Mouse (Mus musculus) olfactory bulb, adult 2 months (tissue): ENCODE measurements around the gene Gm11172. TPM values are rescaled to one million over a fixed set of nuclear protein-coding genes. Genes with fewer than 3 reads are reported as not detected.

Source experiments
- H3K27ac ChIP-seq: fragments of 200-500 bp; 2 replicates; pipeline ENCODE4 v1.5.1; 2012; ENCODE audit warnings: low read depth, low read length; ENCODE audit not compliant: insufficient read depth
- H3K4me1 ChIP-seq: fragments of 200-500 bp; 2 replicates; pipeline ENCODE4 v1.6.1; 2012; ENCODE audit warnings: low read length; ENCODE audit not compliant: control insufficient read depth, insufficient read depth
- H3K4me3 ChIP-seq: fragments of 200-500 bp; 2 replicates; pipeline ENCODE4 v1.5.1; 2012; ENCODE audit warnings: mild to moderate bottlenecking, low read depth, low read length, moderate library complexity; ENCODE audit not compliant: insufficient read depth
- CTCF ChIP-seq: fragments of 200-500 bp; IDR thresholded peaks from 2 replicates; pipeline ENCODE4 v1.5.1; 2012; ENCODE audit warnings: low read depth, mild to moderate bottlenecking, low read length, moderate library complexity; ENCODE audit not compliant: insufficient read depth
- POLR2A ChIP-seq: fragments of 200-500 bp; IDR thresholded peaks from 2 replicates; pipeline ENCODE4 v1.6.1; 2012; ENCODE audit warnings: mild to moderate bottlenecking, low read depth, low read length, moderate library complexity; ENCODE audit not compliant: insufficient read depth
- WGBS: fragments of 180-500 bp; shearing (Covaris S2); methylation state at CpG from one replicate; pipeline ENCODE4 v1.1.7; 2018; 5-methylcytosine and 5-hydroxymethylcytosine counted together
- polyA plus RNA-seq: library from polyadenylated mRNA; stranded (reverse); fragments of >200 nt; gene quantifications from 2 replicates; pipeline ENCODE4 v1.2.4, GENCODE M21; 2012; ENCODE audit warnings: low replicate concordance; ENCODE audit not compliant: missing spikeins, insufficient read depth, insufficient read length

Gene Gm11172
- polyA plus RNA-seq, 1 experiment: not detected

DNA sequence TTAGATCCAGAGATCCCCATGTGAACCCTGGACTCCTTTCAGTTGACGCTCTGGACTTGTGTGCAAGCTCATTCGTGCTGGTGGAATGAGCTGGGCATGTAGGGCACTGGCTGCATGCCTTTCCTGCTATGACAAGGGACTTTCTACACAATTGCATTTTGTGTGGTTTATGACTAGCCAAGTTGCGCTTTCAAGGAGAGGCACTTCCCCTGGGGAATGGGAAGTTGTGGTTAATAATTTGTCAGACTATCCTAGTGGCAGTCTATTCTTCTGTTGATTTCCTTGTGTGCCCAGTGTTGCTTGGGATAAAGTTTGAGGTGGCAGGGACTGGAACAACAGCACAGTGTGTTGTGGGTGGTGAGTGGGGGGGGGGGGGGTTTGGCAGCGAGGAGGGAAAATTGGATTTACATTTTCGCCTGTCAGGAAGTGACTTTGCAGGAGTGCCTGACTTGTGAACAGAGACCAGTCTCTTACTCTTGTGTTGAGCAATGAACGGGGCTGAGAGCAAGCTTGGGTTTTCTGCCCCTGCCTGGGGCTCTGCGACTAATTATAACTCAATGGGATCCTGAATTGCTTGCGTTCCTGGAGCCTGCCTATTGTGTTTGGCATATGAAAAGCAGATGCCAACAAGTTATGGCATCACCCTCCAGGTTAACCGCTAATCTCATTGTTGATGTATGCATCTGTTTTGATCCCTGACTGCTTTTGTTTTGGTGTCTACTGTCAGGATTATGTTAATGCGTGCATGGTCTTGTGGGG lies 26.0 kb downstream of the Gm11172 start:
- peaks cover 11% of the 10 kb centered on the region for H3K4me1 ChIP-seq
- no peak overlapping the region for H3K4me3 ChIP-seq
- TF ChIP-seq CTCF: no peak
- no peak for TF ChIP-seq POLR2A
- WGBS: 57% methylated on average over 10 of the region's 10 CpGs
- H3K27ac ChIP-seq: no peak overlapping the region

DNA sequence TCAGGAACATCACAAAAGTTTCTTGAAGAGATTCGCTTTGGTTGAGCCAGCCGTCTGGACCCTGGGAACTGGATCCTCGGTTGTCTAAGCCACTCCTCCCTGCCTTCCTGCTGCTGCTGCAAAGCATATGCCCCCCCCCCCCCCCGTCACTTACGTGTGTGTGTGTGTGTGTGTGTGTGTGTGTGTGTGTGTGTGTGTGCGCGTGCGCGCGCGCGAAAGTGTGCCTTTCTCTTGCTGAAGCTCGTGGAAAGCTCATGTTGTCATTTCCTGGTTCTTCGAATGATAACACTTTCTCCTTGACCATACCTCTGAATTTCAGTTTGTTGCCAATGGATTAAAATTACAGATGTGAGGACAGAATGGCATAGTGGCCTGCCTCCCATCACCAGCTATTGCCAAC lies 27.3 kb downstream of the Gm11172 start:
- no peak for TF ChIP-seq CTCF
- TF ChIP-seq POLR2A: no peak
- Histone ChIP-seq H3K4me1 (peaks cover 14% of the 10 kb centered on the region), H3K27ac (no peak overlapping the region), H3K4me3 (no peak overlapping the region)
- WGBS: 95% methylated on average over 13 of the region's 14 CpGs

DNA sequence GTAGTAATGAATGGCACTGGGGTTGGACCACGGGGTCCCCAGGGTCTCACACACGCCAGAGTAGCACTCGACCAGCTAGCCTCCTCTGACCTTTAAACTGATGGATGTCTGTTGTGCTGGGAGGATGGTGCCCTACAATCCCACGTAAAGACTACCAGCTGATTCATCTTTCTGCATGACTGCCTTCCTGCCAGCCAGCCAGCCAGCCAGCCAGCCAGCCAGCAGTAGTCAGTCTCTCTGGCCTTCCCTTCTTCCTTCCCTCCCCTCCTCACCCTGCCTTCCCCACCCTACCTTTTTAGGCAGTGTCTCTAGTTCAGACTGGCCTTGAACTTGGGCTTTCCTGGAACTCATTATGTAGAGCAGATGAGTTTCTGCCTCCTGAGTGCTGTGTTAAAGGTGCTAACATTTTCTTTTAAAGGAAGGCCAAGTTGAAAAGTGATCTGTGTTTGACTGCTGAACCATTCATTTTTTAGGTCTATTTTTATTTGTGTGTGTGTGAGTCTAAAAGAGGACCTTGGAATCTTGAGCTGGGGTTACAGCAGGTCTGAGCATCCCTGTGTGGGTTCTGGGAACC lies 29.7 kb downstream of the Gm11172 start:
- TF ChIP-seq CTCF (no peak), POLR2A (no peak)
- Histone ChIP-seq H3K4me1 (peaks cover 10% of the 10 kb centered on the region), H3K4me3 (no peak overlapping the region), H3K27ac (no peak overlapping the region)
- WGBS: 77% methylated on average over 4 of the region's 4 CpGs

DNA sequence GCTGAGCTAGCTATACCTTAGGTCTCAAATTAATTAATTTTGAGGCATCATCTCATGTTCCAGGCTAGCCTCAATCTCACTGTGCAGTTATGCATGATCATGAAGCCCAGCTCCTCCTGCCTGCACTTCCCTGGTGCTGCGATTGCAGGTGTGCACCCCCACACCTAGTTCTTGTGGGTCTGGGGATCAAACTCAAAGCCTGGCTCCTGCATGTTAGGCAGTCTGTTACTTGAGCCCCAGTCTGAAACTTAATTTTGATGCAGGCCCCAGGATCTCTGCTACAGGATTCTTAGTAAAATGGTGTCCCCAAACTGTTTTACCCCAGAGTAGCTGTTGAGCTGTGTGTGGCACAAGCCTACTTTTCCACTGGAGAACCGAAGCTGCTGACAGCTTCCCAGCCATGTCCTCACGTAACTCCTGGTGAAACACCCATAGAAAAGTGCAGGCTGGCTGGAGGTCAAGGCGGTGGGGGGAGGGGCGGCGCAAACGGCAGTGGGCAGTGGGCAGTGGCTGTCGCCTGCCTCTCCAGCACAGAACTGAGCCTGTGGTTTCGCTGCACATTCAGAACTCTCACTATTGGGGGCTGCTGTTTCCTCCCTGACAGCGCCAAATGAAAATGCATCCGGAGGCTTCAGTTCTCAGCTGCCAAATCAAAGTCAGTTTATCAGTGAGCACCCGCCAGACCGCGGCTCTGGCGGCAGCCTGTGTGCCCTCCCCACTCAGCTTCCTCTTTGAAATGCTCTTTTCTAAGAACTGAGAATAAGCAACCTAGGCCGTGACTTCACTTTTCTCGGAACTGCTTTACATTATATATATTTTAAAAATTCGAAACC lies 31.0 kb downstream of the Gm11172 start:
- 26% methylated on average over 18 of the region's 18 CpGs for WGBS
- TF ChIP-seq POLR2A: no peak
- TF ChIP-seq CTCF: no peak
- Histone ChIP-seq H3K27ac (no peak overlapping the region), H3K4me1 (peaks cover 10% of the 10 kb centered on the region), H3K4me3 (no peak overlapping the region; the same call in 1 of the 2 replicates)

DNA sequence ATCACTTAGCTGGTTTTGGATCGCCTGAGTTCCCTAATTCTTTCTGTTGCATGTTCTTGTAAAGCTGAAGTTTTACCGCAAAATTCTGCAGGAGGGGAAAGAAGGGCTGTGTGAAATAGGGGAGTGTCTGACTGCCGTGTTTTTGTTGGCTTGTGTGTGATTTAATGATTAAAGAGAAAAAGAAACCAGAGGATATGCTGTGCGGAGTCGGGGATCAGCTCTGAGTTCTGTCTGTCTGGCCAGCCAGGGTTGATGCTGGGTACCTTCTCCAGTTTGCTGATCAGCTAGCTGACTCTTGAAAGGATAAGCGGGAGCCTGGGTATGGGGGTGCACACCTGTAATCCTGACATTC lies 31.6 kb downstream of the Gm11172 start:
- Histone ChIP-seq H3K4me3 (no peak overlapping the region), H3K27ac (no peak overlapping the region), H3K4me1 (peaks cover 10% of the 10 kb centered on the region)
- WGBS: 57% methylated on average over 6 of the region's 6 CpGs
- TF ChIP-seq CTCF (no peak), POLR2A (no peak)

GRCm38 (mm10) chr16:10845952-10846351 lies 33.2 kb downstream of the Gm11172 start:
- WGBS: 87% methylated on average over 6 of the region's 6 CpGs
- no peak overlapping the region for H3K4me3 ChIP-seq
- no peak overlapping the region for H3K27ac ChIP-seq
- TF ChIP-seq CTCF (no peak), POLR2A (no peak)
- peaks cover 18% of the 10 kb centered on the region for H3K4me1 ChIP-seq

- H3K4me1 ChIP-seq: peaks cover 20% of the 10 kb centered on the region
- TF ChIP-seq CTCF (no peak), POLR2A (no peak)
- H3K4me3 ChIP-seq: no peak overlapping the region
- WGBS: 76% methylated on average over 4 of the region's 4 CpGs
- no peak overlapping the region for H3K27ac ChIP-seq
Measured at GRCm38 (mm10) chr16:10846503-10846902, 33.8 kb downstream of the Gm11172 start.

- Histone ChIP-seq H3K4me3 (no peak overlapping the region), H3K4me1 (peaks cover 10% of the 10 kb centered on the region), H3K27ac (no peak overlapping the region)
- no peak for TF ChIP-seq POLR2A
- TF ChIP-seq CTCF: no peak
- 45% methylated on average over 12 of the region's 12 CpGs for WGBS
Measured at GRCm38 (mm10) chr16:10849965-10850861, 37.5 kb downstream of the Gm11172 start.
